ENCODE assay signal across 13 mouse cellular contexts in genomic region chr4:64451946-64452345, GRCm38 (mm10).
DNase-seq lines count a peak whose midpoint lies in the region; ATAC-seq and TF ChIP-seq lines count a peak whose summit lies in the region.
"Had no signal": no experiment of that assay in that cellular context is flagged by ENCODE, and none has a peak within 500 bp of the region (broad histone marks: within the 10 kb centered on the region; RNA-seq: fewer than 3 reads in every experiment).

No protein-coding gene starts in this region.

- ATAC-seq in embryonic facial prominence, embryonic 15.5 days (ENCODE audit: insufficient number of reproducible peaks, low FRiP score, low TSS enrichment, low read depth), result no peak
- ATAC-seq in hindbrain, embryonic 14.5 days (ENCODE audit: low FRiP score), result peak; percentile 84; the same call in 1 of the 2 replicates
- ATAC-seq in midbrain, embryonic 15.5 days (replicated peaks), result peak; percentile 88
- no peak for ATAC-seq in intestine, postnatal 0 days

- H3K4me1 ChIP-seq in embryonic facial prominence, embryonic 15.5 days, result no peaks in the 10 kb centered on the region
- no peaks in the 10 kb centered on the region; the same call in 1 of the 2 replicates for H3K4me1 ChIP-seq in hindbrain, embryonic 14.5 days (replicated peaks; ENCODE audit: control insufficient read depth, insufficient read depth, low read length)
- no peaks in the 10 kb centered on the region for H3K4me1 ChIP-seq in midbrain, embryonic 15.5 days
- H3K4me1 ChIP-seq in intestine, postnatal 0 days (replicated peaks; ENCODE audit: control insufficient read depth, insufficient read depth, low read length), result no peaks in the 10 kb centered on the region
- no peaks in the 10 kb centered on the region for H3K4me1 ChIP-seq in kidney, adult 2 months (ENCODE audit: control insufficient read depth, insufficient read depth, low read length)
- H3K4me1 ChIP-seq: heart, embryonic 10.5 days had no signal

- no peak for TF ChIP-seq CTCF in intestine, postnatal 0 days (IDR thresholded peaks at IDR 0.05; ENCODE audit: low read depth)
- no peak for TF ChIP-seq CTCF in kidney, adult 2 months (conservative IDR thresholded peaks at IDR 0.05; ENCODE audit: insufficient read depth, insufficient read length, low read depth, low read length)

- DNase-seq in R1 (ENCODE audit: low read depth, low spot score), result peak; percentile 5
- peak; percentile 40 for DNase-seq in hindbrain, embryonic 14.5 days (ENCODE audit: low spot score)
- DNase-seq in layer of hippocampus, adult 9-10 months (ENCODE audit: low spot score), result no peak
- DNase-seq in kidney, adult 2 months, result no peak
- DNase-seq: adrenal gland, postnatal 25 days; cerebellum, adult 11 months; kidney, adult 8-10 months had no signal

- WGBS in embryonic facial prominence, embryonic 15.5 days, result 48% methylated on average over 1 of the region's 1 CpGs
- 10% methylated on average over 1 of the region's 1 CpGs for WGBS in hindbrain, embryonic 14.5 days
- WGBS in midbrain, embryonic 15.5 days, result 21% methylated on average over 1 of the region's 1 CpGs
- WGBS in intestine, postnatal 0 days, result 58% methylated on average over 1 of the region's 1 CpGs
- WGBS in kidney, adult 2 months, result 69% methylated on average over 1 of the region's 1 CpGs

- H3K4me2 ChIP-seq in embryonic facial prominence, embryonic 15.5 days (replicated peaks), result no peak overlapping the region
- no peak overlapping the region for H3K4me2 ChIP-seq in hindbrain, embryonic 14.5 days (replicated peaks)
- no peak overlapping the region for H3K4me2 ChIP-seq in midbrain, embryonic 15.5 days
- H3K4me2 ChIP-seq in intestine, postnatal 0 days (replicated peaks; ENCODE audit: low read depth), result no peak overlapping the region
- H3K4me2 ChIP-seq: liver, embryonic 11.5 days had no signal

- H3K27ac ChIP-seq in embryonic facial prominence, embryonic 15.5 days (replicated peaks), result peak overlapping the region; percentile 51; the same call in 1 of the 2 replicates
- no peak overlapping the region for H3K27ac ChIP-seq in hindbrain, embryonic 14.5 days
- peak overlapping the region; percentile 34; the same call in 1 of the 2 replicates for H3K27ac ChIP-seq in midbrain, embryonic 15.5 days
- no peak overlapping the region for H3K27ac ChIP-seq in intestine, postnatal 0 days (ENCODE audit: low read depth, low read length)
- no peak overlapping the region for H3K27ac ChIP-seq in kidney, adult 2 months (ENCODE audit: insufficient read depth, low read depth, low read length)
- H3K27ac ChIP-seq: heart, embryonic 10.5 days had no signal

- H3K4me3 ChIP-seq in embryonic facial prominence, embryonic 15.5 days (replicated peaks), result no peak overlapping the region
- no peak overlapping the region for H3K4me3 ChIP-seq in hindbrain, embryonic 14.5 days (replicated peaks; ENCODE audit: low read length)
- no peak overlapping the region for H3K4me3 ChIP-seq in midbrain, embryonic 15.5 days
- no peak overlapping the region for H3K4me3 ChIP-seq in intestine, postnatal 0 days (ENCODE audit: low read depth, low read length)
- no peak overlapping the region for H3K4me3 ChIP-seq in kidney, adult 2 months (ENCODE audit: insufficient read depth, low read depth, low read length)
- H3K4me3 ChIP-seq: heart, embryonic 10.5 days had no signal

- no peaks in the 10 kb centered on the region for H3K36me3 ChIP-seq in embryonic facial prominence, embryonic 15.5 days
- H3K36me3 ChIP-seq in hindbrain, embryonic 14.5 days (replicated peaks; ENCODE audit: control insufficient read depth, insufficient read depth), result no peaks in the 10 kb centered on the region
- no peaks in the 10 kb centered on the region for H3K36me3 ChIP-seq in midbrain, embryonic 15.5 days (replicated peaks)
- no peaks in the 10 kb centered on the region for H3K36me3 ChIP-seq in intestine, postnatal 0 days (ENCODE audit: control insufficient read depth, insufficient read depth)
- H3K36me3 ChIP-seq in kidney, adult 2 months (ENCODE audit: control insufficient read depth, insufficient read depth, low read length), result no peaks in the 10 kb centered on the region
- H3K36me3 ChIP-seq: G1E; heart, embryonic 10.5 days had no signal

- H3K9ac ChIP-seq in embryonic facial prominence, embryonic 15.5 days, result no peak overlapping the region
- H3K9ac ChIP-seq in hindbrain, embryonic 14.5 days, result no peak overlapping the region
- no peak overlapping the region for H3K9ac ChIP-seq in midbrain, embryonic 15.5 days
- no peak overlapping the region for H3K9ac ChIP-seq in intestine, postnatal 0 days (ENCODE audit: low read depth, low read length)

- H3K27me3 ChIP-seq in embryonic facial prominence, embryonic 15.5 days, result no peaks in the 10 kb centered on the region
- no peaks in the 10 kb centered on the region for H3K27me3 ChIP-seq in hindbrain, embryonic 14.5 days (ENCODE audit: control insufficient read depth, insufficient read depth, low read length)
- H3K27me3 ChIP-seq in midbrain, embryonic 15.5 days (replicated peaks), result no peaks in the 10 kb centered on the region
- H3K27me3 ChIP-seq in intestine, postnatal 0 days (replicated peaks; ENCODE audit: control insufficient read depth, insufficient read depth, low read length), result no peaks in the 10 kb centered on the region
- no peaks in the 10 kb centered on the region for H3K27me3 ChIP-seq in kidney, adult 2 months (replicated peaks; ENCODE audit: control insufficient read depth, insufficient read depth, low read length)

- no peaks in the 10 kb centered on the region for H3K9me3 ChIP-seq in embryonic facial prominence, embryonic 15.5 days (replicated peaks)
- H3K9me3 ChIP-seq in hindbrain, embryonic 14.5 days (ENCODE audit: control insufficient read depth, low read length), result no peaks in the 10 kb centered on the region
- no peaks in the 10 kb centered on the region for H3K9me3 ChIP-seq in midbrain, embryonic 15.5 days
- H3K9me3 ChIP-seq in intestine, postnatal 0 days (ENCODE audit: control insufficient read depth), result no peaks in the 10 kb centered on the region
- H3K9me3 ChIP-seq: G1E; heart, embryonic 10.5 days had no signal

- TF ChIP-seq POLR2A in kidney, adult 2 months (IDR thresholded peaks at IDR 0.05; ENCODE audit: low read depth, low read length), result no peak

Comparison
In these comparisons a context has a peak if more than half of its experiments do, and no peak if none do; other contexts are left out.
1. DNase-seq: peak in R1 (single experiment) and hindbrain, embryonic 14.5 days (single experiment); none in layer of hippocampus, adult 9-10 months (single experiment) and kidney, adult 2 months (single experiment).
2. ATAC-seq: peak in hindbrain, embryonic 14.5 days (single experiment) and midbrain, embryonic 15.5 days (single experiment); none in embryonic facial prominence, embryonic 15.5 days (single experiment) and intestine, postnatal 0 days (single experiment).
3. H3K27ac ChIP-seq: peak in embryonic facial prominence, embryonic 15.5 days (single experiment) and midbrain, embryonic 15.5 days (single experiment); none in hindbrain, embryonic 14.5 days (single experiment), intestine, postnatal 0 days (single experiment) and kidney, adult 2 months (single experiment).